Mouse (Mus musculus) ZHBTc4 (cell line): ENCODE measurements at regions not wholly inside any gene's neighbourhood (a gene's known extent, or its start where the extent isn't known, plus 50 kb on each side); places are given as distances from the start of the nearest gene placed in this dataset.

Source experiments
- DNase-seq: peaks from one replicate; pipeline ENCODE4 v3.0.0-alpha.2; 2011; ENCODE audit warnings: low read depth, low spot score

DNA sequence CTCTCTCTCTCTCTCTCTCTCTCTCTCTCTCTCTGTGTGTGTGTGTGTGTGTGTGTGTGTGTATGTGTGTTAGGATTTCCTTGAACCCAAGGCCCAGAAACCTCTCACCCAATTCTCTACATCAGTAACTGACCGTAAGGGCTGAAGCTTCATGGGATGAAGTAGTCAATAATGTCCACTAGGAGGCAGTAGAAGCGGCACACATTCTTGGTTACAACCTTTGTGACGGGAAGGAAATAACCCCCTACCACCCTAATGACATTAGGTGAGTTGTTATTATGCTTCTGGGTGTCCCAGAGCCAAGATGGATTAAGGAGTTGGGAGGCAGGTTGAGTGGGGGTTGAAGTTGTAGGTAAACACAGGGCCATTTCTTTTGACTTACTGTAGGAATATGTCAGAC, 55.5 kb upstream of the Itprid1 start:
- peak; percentile 68 for DNase-seq

DNA sequence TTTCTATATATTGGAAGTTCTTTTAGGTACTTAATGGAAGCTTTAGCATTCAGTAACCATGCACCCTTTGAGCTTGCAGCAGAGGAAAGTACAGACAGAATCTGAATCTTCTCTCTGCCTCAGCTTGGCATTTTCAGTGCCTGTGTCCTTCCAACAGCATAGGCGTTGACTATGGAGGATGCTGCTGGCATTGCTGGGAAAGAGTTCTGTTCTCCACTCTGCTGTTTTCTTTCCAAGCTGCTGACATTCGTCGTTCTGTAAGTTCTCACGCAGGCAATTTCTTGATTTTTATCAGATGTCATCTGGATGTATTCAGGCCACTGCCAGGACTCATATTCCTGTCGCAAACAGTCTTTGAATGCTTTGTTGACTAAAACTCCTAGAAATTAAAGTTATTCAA, 61.2 kb upstream of the Itprid1 start:
- no peak for DNase-seq

DNA sequence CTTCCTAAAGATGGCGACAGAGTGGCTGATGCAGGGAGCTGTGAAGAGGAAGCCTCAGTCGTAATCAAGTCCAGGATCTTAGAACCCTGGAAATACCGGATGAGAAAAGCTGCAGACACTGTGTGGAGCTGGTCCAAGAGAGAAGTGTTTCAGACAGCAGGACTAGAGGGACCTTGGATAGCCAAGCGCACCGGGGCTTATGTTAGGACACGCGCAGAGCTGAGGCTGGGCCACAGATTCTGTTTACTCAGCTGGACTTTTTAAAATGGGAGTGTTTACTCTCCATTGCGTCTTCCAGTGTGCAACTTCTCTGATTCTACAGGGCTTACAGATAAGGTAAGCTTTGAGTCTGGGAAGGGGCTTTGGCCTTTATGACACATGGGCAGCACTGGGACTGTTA, 66.4 kb upstream of the Itprid1 start:
- peak; percentile 10 for DNase-seq

DNA sequence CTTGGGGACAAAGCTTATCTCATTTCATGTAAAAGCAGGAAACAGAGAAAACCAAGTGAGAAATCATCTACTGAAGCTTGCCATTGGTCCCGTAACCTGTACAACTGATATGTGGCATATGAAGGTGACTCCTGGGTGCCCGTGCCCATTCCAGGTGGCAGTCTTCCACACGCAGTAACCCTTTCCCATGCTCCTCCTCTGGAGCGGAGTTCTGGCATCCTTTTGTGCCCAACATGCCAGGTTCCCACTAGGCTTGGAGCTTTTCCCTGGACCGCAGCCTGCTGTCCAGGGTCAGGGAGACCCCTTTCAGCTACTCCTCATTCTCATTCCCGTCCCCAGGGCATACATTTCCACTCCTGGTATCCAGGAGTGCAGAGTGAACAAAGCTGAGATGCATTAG, 74.4 kb upstream of the Neurod6 start:
- DNase-seq, result no peak

DNA sequence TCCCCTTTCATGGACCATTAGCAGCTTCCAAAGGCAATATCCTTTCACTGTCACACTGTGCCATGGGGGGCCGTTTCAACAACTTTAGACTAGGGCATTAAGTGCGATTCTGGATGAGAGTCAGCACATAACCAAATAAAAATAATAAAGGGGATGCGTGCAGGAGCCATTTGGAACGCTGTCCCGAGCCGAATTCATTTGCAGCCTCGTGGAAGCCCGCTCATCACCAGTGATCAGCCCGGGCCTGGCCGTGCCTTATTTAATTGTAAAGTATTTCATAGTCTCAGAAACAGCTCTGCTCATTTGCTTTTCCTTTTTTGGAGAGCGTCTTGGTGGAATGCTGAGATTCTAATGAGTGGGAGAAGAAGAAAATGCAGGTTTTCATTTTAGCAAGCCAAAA, 69.8 kb upstream of the Neurod6 start:
- no peak for DNase-seq

DNA sequence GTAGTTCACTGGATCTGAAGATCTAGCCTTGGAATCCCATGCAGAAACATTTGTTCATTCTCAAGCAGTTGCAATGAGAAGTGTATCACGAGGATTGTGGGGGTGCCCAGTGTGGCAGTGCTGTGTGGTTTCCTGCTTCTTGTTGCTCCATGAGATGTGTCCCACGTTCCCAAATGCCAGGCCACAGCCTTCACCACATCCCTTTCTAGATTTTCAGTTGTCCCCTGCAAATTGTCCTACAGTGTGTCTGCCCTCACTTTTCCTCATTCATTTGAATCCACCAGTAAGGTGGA, 64.7 kb upstream of the Neurod6 start:
- no peak for DNase-seq

DNA sequence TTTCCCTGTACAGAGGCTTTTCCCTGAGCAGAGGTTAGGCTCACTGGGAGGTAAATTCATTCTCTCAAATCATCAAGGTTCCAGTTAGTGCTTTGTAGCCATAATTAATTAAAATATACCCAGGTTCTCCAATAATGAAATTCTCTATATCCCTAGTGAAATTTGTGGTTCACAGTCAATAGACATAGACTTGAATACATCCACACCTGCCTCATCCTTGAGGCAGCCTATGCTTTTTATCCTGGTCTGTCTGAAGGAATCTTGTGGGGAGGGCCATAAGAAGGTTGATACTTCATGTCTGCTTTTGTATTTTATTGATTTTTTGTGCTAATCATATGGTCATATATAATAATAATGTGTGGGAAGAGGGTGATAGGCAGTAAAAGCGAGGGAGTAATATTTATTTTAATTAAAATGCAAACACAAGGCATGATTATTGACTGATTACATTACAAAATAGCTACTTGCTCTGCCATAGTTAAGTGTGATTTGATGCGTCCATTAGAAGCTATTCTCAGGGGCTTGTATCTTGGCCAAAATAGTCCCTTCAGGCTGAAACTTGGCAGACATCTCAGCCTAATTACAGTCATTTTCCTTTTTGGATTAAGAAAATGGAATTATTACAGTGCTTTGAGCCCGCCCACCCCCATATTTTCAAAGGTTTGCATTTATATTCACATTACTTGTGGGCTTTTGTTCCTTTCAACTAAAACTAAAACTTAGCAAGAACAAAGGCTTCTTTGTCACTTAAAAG, 64.2 kb upstream of the Neurod6 start:
- DNase-seq, result no peak

DNA sequence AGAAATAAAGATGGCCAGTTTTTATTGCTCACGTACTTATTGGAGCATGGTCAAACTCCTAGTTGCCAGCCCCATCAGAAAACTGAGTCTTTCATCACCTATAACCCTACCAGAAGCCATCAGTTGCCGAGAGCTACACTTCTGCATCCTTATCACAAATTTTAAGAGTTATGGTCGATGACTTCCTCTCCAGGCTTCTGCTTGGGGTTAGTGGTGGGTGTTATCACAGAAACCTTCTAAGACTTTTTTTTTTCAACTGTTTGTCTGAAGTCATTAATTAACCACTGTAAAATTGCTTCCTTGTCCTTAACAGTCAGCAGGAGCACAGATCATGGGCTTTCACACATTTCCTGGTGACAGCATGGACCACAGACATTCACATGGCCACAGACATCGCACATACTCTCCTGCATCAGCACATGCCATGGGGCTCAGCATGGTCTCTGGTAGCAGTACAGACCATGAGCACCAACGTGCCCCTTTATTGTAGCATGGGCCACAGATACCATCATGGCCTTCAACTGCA, 50.3 kb upstream of the Neurod6 start:
- DNase-seq, result no peak
